Mouse (Mus musculus) CD4-positive, CD25-positive, alpha-beta regulatory T cell, adult 2 months (primary cell): ENCODE data around the gene Cc2d2a.

ENCODE experiments used
- DNase-seq: peaks from one replicate; pipeline ENCODE4 v3.0.0-alpha.2; 2012; ENCODE audit warnings: low read depth, low spot score

The Cc2d2a gene

GRCm38 (mm10) chr5:43728375-43729165, 66.4 kb downstream of the Cc2d2a start:
- DNase-seq = peak; percentile 70

- no peak for DNase-seq
Measured at GRCm38 (mm10) chr5:43732381-43732780, 70.2 kb downstream of the Cc2d2a start.

- DNase-seq = no peak
Measured at GRCm38 (mm10) chr5:43744187-43744586, 82.0 kb downstream of the Cc2d2a start.

- DNase-seq = no peak
Measured at GRCm38 (mm10) chr5:43745156-43745555, 83.0 kb downstream of the Cc2d2a start.

- DNase-seq = no peak
Measured at GRCm38 (mm10) chr5:43748039-43748438, 85.9 kb downstream of the Cc2d2a start.

DNA sequence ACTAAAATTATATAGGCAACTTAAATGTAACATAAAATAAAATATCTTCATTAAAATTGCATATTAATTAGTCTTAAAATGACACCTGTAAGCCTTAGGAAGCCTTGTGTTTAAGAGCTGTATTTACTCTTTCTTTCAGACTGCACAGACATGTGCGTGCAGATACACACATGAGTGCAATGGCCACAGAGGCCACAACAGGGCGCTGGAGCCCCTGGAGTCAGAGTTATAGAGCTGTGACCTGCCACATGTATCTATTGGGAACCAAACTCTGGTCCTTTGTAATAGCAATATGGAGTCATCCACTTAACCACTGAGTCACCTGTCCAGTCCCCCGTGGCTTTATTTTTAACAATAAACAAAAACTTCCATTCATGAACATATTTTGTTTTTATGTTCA, 86.9 kb downstream of the Cc2d2a start:
- DNase-seq = no peak

- DNase-seq = peak; percentile 7
Measured at GRCm38 (mm10) chr5:43770618-43771354, 108.6 kb downstream of the Cc2d2a start.

- peak; percentile 73 for DNase-seq
Measured at GRCm38 (mm10) chr5:43771555-43771954, 109.4 kb downstream of the Cc2d2a start.

DNA sequence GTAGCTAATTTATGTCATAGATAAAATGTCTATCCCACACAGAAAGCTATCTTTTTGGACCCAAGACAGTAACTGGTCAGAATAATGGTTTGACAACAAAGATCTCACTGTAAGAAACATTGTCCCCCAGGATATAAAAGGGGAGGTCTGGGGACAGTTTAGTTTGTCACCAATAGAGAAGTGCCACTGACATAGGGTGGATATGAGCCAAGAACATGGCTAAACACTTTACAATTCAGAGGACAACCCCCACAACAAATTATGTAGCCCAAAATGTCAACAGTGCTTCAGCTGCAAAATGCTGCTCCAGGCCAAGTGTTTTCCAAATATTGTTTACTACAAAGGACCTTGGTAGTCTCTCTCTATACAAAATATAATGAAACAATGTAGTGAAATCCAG, 114.3 kb downstream of the Cc2d2a start:
- no peak for DNase-seq

GRCm38 (mm10) chr5:43776993-43777392, 114.8 kb downstream of the Cc2d2a start:
- no peak for DNase-seq

GRCm38 (mm10) chr5:43778583-43778982, 116.4 kb downstream of the Cc2d2a start:
- DNase-seq = no peak

DNA sequence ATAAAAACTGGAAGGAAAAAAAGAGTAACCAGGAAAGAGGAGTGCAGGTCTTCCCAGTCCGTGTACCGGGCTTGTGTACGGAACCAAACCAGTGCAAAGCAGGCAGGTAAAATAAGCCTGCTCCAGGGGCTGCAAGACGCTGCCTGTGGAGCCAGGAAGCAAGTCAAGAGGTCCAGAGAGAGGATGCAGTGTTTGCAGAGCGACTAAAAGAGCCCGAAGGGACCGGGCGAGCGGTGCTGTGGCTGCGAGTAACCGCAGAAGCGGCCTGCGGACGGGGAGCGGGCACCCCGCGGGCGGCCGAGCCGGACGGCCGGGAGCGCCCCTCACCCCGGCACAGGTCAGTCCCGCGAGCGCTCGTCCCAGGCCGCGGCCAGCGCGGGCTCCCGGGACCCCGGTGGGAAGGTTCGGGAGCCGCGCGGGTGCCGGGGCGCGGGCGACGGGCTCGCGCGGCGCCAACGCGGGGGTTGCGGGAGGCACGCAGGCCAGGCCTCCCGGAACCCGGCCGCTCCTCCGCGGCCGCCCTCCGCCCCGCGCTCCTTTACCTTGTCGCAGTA, 119.4 kb downstream of the Cc2d2a start:
- no peak for DNase-seq

DNA sequence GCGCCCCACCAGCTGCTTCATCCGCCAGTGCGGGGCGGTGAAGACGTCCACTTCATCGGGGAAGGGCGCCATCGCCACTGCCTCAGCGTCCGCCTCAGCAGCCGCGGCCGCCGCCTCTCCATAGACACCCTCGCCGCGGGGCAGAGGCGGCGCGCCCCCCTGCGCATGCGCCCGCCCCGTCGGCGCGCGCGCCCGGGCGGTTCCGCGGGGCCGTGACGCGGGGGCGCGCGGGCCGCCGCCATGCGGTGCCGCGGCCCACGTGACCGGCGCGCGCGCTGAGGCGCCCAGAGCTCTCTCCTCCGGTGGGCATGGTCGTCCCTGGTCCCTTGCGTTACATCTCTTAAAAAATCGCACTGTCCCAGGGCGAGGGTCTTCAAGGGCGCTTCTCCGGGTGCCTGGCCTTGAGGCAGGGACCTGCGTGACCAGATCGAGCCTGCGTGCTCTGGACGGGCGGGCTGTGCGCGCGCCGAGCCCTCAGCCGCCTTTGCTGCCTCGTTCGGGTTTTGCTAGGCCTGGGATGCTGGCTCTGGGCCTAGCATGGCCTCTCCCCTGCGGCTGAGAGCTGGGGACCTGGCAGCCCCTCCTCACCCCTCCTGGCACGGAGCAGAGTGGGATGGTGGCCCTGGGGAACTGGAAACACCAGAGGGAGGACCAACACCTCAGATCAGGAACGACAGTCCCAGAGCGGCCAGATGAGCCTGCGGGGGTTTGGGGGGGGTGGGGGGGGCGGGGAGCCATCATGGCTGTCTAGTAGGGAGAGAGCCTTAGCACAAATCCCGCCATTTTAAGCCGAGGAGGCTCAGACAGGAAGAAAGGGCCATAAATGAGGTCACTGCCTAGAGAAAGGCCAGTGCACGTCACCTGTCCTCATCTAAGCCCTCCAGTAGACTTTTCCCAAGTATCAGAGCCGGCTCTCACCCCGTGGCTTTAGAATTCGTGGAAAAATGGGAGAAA, 120.1 kb downstream of the Cc2d2a start:
- peak; percentile 92 for DNase-seq

DNA sequence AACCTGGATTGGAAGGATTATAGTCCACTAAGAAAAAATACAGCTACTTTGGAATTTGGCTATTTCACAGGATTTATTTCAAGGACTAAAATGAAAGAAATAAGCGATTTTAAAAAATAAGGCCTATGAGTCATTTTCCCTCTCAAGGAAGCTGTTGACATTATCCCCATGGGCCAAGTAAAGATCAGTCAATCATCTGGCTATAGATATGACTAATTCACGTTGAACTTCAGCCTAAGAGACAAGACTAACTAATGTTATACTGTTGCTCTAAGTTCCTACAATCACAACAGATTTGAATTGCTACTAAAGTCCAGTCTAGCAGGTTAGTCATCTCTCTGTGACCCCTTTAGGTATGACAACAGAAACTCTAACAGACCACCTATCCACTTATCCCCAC, 121.8 kb downstream of the Cc2d2a start:
- DNase-seq = no peak

GRCm38 (mm10) chr5:43786607-43787006, 124.5 kb downstream of the Cc2d2a start:
- no peak for DNase-seq

DNA sequence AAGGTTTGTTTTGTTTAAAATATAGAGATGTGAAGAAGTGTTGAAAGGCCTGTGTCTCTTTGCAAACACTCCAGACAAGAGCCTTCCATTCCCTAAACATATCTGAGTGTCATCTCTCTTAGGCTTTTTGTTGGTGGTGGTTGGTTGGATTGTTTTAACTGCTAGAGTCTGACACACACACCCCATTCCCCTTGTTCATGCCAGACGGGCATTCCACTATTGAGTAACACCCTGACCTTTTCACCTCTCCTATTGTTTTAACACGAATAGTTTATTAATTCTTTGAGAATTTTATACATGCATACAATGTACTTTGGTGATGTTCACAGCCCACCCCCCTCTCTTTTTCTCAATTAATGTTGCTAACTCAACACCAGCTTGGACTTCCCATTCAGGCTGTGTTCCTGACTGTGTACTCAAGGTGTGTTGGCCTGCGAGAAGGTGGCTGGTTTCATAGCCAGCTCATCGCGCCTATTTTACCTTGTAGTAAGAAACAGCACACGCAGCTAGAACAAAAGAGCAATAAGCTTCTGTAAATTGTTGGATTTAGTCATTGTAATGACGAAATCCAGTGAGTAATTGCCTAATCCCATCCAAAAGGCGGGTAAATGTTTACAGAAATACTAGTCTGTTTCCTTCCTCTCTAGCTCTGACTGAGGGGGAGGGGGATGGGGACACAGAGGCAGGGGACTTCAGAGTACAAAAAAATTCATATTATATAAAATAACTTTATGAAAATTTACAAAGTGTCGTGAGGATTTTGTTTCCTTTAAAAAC, 126.0 kb downstream of the Cc2d2a start:
- no peak for DNase-seq
